ENCODE assay signal across 9 mouse cellular contexts in the genomic region with DNA sequence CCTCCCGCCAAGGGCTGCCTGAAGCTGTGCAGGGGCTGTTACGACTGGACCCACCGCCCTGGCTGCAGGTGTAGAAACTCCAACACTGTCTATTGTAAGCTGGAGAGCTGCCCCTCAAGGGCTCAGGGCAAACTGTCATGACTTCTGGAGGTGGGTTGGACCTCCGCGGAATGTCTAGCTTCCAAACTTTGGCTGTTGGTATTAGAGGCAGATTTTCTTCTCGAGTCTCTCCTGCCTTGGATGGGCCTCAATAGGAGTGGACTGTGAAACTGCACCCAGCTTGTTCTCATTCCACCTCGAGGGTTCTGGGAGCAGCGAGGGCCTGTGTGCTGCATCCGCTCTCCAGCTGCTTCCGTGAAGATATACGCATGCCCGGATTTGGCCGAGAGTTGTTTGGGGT. TPM values are rescaled to one million over a fixed set of nuclear protein-coding genes. Genes with fewer than 3 reads are reported as not detected.
A peak's percentile ranks its signal among the peaks of the same experiment; 100 is the strongest.
DNase-seq lines count a peak whose midpoint lies in the region; ATAC-seq lines count a peak whose summit lies in the region.
"Had no signal": no experiment of that assay in that cellular context is flagged by ENCODE, and none has a peak within 500 bp of the region (broad histone marks: within the 10 kb centered on the region; RNA-seq: fewer than 3 reads in every experiment).

No protein-coding gene starts in this region.

- peaks cover 26% of the 10 kb centered on the region for H3K36me3 ChIP-seq in lung, embryonic 16.5 days (ENCODE audit: control insufficient read depth, insufficient read depth, low read length)
- peaks cover 29% of the 10 kb centered on the region for H3K36me3 ChIP-seq in forebrain, embryonic 13.5 days (ENCODE audit: poor library complexity, severe bottlenecking)
- H3K36me3 ChIP-seq in intestine, embryonic 16.5 days (ENCODE audit: control insufficient read depth, insufficient read depth, low read length) = peaks cover 14% of the 10 kb centered on the region; the same call in 1 of the 2 replicates
- H3K36me3 ChIP-seq in stomach, embryonic 14.5 days (ENCODE audit: control insufficient read depth, insufficient read depth, low read length) = peaks cover 32% of the 10 kb centered on the region

- no peaks in the 10 kb centered on the region for H3K27me3 ChIP-seq in lung, embryonic 16.5 days (ENCODE audit: control insufficient read depth, insufficient read depth, low read depth, low read length)
- H3K27me3 ChIP-seq in forebrain, embryonic 13.5 days = 0 out of 2 replicates have a peak, but pooled peaks cover 3% of the 10 kb centered on the region
- no peaks in the 10 kb centered on the region for H3K27me3 ChIP-seq in intestine, embryonic 16.5 days (replicated peaks; ENCODE audit: control insufficient read depth, insufficient read depth, low read length)
- no peaks in the 10 kb centered on the region for H3K27me3 ChIP-seq in stomach, embryonic 14.5 days (ENCODE audit: control insufficient read depth, insufficient read depth, low read length)

- 76% methylated on average over 13 of the region's 13 CpGs for WGBS in lung, embryonic 16.5 days
- WGBS in forebrain, embryonic 13.5 days = 86% methylated on average over 13 of the region's 13 CpGs
- 73% methylated on average over 13 of the region's 13 CpGs for WGBS in intestine, embryonic 16.5 days
- 72% methylated on average over 13 of the region's 13 CpGs for WGBS in stomach, embryonic 14.5 days

- no peak for ATAC-seq in lung, embryonic 16.5 days (ENCODE audit: low read depth)
- ATAC-seq in forebrain, embryonic 13.5 days = no peak
- ATAC-seq in intestine, embryonic 16.5 days = no peak
- no peak for ATAC-seq in stomach, embryonic 14.5 days (ENCODE audit: insufficient number of reproducible peaks, insufficient read depth, low FRiP score, low read depth)

- no peak for DNase-seq in lung, postnatal 25 days (ENCODE audit: low spot score)
- no peak for DNase-seq in spleen, adult 12 weeks (ENCODE audit: low spot score)
- no peak for DNase-seq in adrenal gland, postnatal 14 days
- DNase-seq: cerebellum, adult 11 months; lung, embryonic 14.5 days had no signal

- no peaks in the 10 kb centered on the region for H3K9me3 ChIP-seq in lung, embryonic 16.5 days (ENCODE audit: control insufficient read depth, low read length)
- no peaks in the 10 kb centered on the region for H3K9me3 ChIP-seq in forebrain, embryonic 13.5 days (replicated peaks)
- H3K9me3 ChIP-seq in intestine, embryonic 16.5 days (ENCODE audit: control insufficient read depth, low read length) = no peaks in the 10 kb centered on the region
- H3K9me3 ChIP-seq in stomach, embryonic 14.5 days (ENCODE audit: control insufficient read depth, low read depth, low read length) = no peaks in the 10 kb centered on the region

- peaks cover 40% of the 10 kb centered on the region for H3K4me1 ChIP-seq in lung, embryonic 16.5 days (replicated peaks; ENCODE audit: control insufficient read depth, insufficient read depth, low read length)
- H3K4me1 ChIP-seq in forebrain, embryonic 13.5 days = peaks cover 20% of the 10 kb centered on the region
- H3K4me1 ChIP-seq in intestine, embryonic 16.5 days (ENCODE audit: control insufficient read depth, insufficient read depth, low read length) = peaks cover 23% of the 10 kb centered on the region
- H3K4me1 ChIP-seq in stomach, embryonic 14.5 days (ENCODE audit: control insufficient read depth, insufficient read depth, low read length) = peaks cover 33% of the 10 kb centered on the region; the same call in 1 of the 2 replicates

- H3K4me2 ChIP-seq in lung, embryonic 16.5 days (ENCODE audit: low read depth, low read length) = peak overlapping the region; percentile 75
- peak overlapping the region; percentile 88 for H3K4me2 ChIP-seq in forebrain, embryonic 13.5 days
- peak overlapping the region; percentile 77 for H3K4me2 ChIP-seq in intestine, embryonic 16.5 days (ENCODE audit: low read depth, low read length)
- peak overlapping the region; percentile 59; the same call in 1 of the 2 replicates for H3K4me2 ChIP-seq in stomach, embryonic 14.5 days (replicated peaks; ENCODE audit: low read depth, low read length)

- H3K4me3 ChIP-seq in lung, embryonic 16.5 days (ENCODE audit: low read length) = peak overlapping the region; percentile 95
- H3K4me3 ChIP-seq in forebrain, embryonic 13.5 days = peak overlapping the region; percentile 81; the same call in 1 of the 2 replicates
- peak overlapping the region; percentile 5; the same call in 1 of the 2 replicates for H3K4me3 ChIP-seq in intestine, embryonic 16.5 days (ENCODE audit: low read length)
- no peak overlapping the region for H3K4me3 ChIP-seq in stomach, embryonic 14.5 days (ENCODE audit: low read depth, low read length)

- peak overlapping the region; percentile 11 for H3K9ac ChIP-seq in lung, embryonic 16.5 days (ENCODE audit: low read length)
- no peak overlapping the region for H3K9ac ChIP-seq in forebrain, embryonic 13.5 days
- H3K9ac ChIP-seq in intestine, embryonic 16.5 days (ENCODE audit: low read depth, low read length) = no peak overlapping the region
- H3K9ac ChIP-seq in stomach, embryonic 14.5 days (replicated peaks; ENCODE audit: low read depth, low read length) = no peak overlapping the region
- H3K9ac ChIP-seq: lung, embryonic 14.5 days had no signal

- H3K27ac ChIP-seq in lung, embryonic 16.5 days (ENCODE audit: low read length) = peak overlapping the region; percentile 52
- H3K27ac ChIP-seq in forebrain, embryonic 13.5 days = no peak overlapping the region
- no peak overlapping the region for H3K27ac ChIP-seq in intestine, embryonic 16.5 days (ENCODE audit: low read length)
- no peak overlapping the region for H3K27ac ChIP-seq in stomach, embryonic 14.5 days (ENCODE audit: low read length)

RNA-seq across cellular contexts. Expression of gene Spry1, which starts 3.7 kb away (rescaled TPM):
- 17.9 and 18.9 TPM in 2 replicates for polyA plus RNA-seq in lung, embryonic 16.5 days (2015; fragmentation: Nextera tagmentation; extraction: Ambion mirVana)
- 6.1 and 9.8 TPM in 2 replicates for polyA plus RNA-seq in forebrain, embryonic 13.5 days (2015; fragmentation: Nextera tagmentation; extraction: Ambion mirVana)
- 11.3 and 13.4 TPM in 2 replicates for polyA plus RNA-seq in intestine, embryonic 16.5 days (2015; fragmentation: Nextera tagmentation; extraction: Ambion mirVana)
- 18.2 and 19.1 TPM in 2 replicates for polyA plus RNA-seq in stomach, embryonic 14.5 days (2014; fragmentation: Nextera tagmentation; extraction: Ambion mirVana)
- 25.0 and 28.0 TPM in 2 replicates for total RNA-seq in adrenal gland, postnatal 14 days (2021)
